Mouse (Mus musculus) CH12.LX (cell line): ENCODE measurements around the gene Iqschfp. TPM values are rescaled to one million over a fixed set of nuclear protein-coding genes. Genes with fewer than 3 reads are reported as not detected.

ENCODE experiments used
- DNase-seq: peaks from one replicate; pipeline ENCODE4 v3.0.0-alpha.2; 2013; ENCODE audit errors: extremely low read depth
- H3K27ac ChIP-seq: 2 replicates; pipeline ENCODE4 v1.5.1; 2012; ENCODE audit warnings: low read depth, mild to moderate bottlenecking, control low read depth, moderate library complexity; ENCODE audit not compliant: insufficient read depth
- H3K27me3 ChIP-seq: replicated peaks from 2 replicates; pipeline ENCODE3; 2012; ENCODE audit warnings: inconsistent platforms
- H3K36me3 ChIP-seq, 2 experiments: replicated peaks in 1 of 2; 2 replicates each; pipeline versions ENCODE3 to v1.6.1; 2012; ENCODE audit warnings: inconsistent platforms in 1 of 2, low read length in 1 of 2, mild to moderate bottlenecking in 1 of 2, mixed read lengths in 1 of 2, moderate library complexity in 1 of 2; ENCODE audit not compliant: control insufficient read depth in 1 of 2, insufficient read depth in 1 of 2
- H3K4me1 ChIP-seq, 2 experiments: 2 replicates each; pipeline ENCODE4 v1.6.1; 2012; ENCODE audit warnings: inconsistent platforms in 1 of 2, moderate library complexity in 1 of 2; ENCODE audit not compliant: insufficient read depth in 2 of 2, control insufficient read depth in 1 of 2
- H3K4me2 ChIP-seq: 2 replicates; pipeline ENCODE4 v1.6.1; 2012; ENCODE audit warnings: low read depth, mild to moderate bottlenecking, control low read depth; ENCODE audit not compliant: poor library complexity, insufficient read depth, severe bottlenecking
- H3K4me3 ChIP-seq, 3 experiments: fragments of 150-350 bp in 1 of 3; sonication (generic) in 1 of 3; replicated peaks in 1 of 3; 2 replicates each; pipeline versions ENCODE3 to v1.5.1; 2011 to 2012; ENCODE audit warnings: low read depth in 2 of 3, low read length in 2 of 3, mild to moderate bottlenecking in 2 of 3, moderate library complexity in 2 of 3, control low read depth in 1 of 3, improper control_type of control experiment in 1 of 3, inconsistent platforms in 1 of 3, mixed read lengths in 1 of 3; ENCODE audit not compliant: poor library complexity in 1 of 3
- H3K79me2 ChIP-seq: replicated peaks from 2 replicates; pipeline ENCODE4 v1.6.1; 2012; ENCODE audit warnings: mild to moderate bottlenecking, moderate library complexity; ENCODE audit not compliant: control insufficient read depth, poor library complexity, insufficient read depth, severe bottlenecking; ENCODE audit errors: extremely low read depth
- H3K9ac ChIP-seq: 2 replicates; pipeline ENCODE4 v1.6.1; 2012; ENCODE audit warnings: low read depth, mild to moderate bottlenecking, control low read depth, moderate library complexity; ENCODE audit not compliant: insufficient read depth
- H3K9me3 ChIP-seq: replicated peaks from 2 replicates; pipeline ENCODE3; 2012; ENCODE audit warnings: low read length, inconsistent platforms, mixed read lengths
- CHD1 ChIP-seq: IDR thresholded peaks from 2 replicates; pipeline ENCODE4 v1.6.1; 2012; ENCODE audit warnings: low read depth, low read length, improper control_type of control experiment, inconsistent platforms
- CHD2 ChIP-seq: IDR thresholded peaks from 2 replicates; pipeline ENCODE4 v1.6.1; 2011; ENCODE audit warnings: low read length, improper control_type of control experiment
- ELF1 ChIP-seq: IDR thresholded peaks from 2 replicates; pipeline ENCODE4 v1.6.1; 2014; ENCODE audit warnings: low read depth, mild to moderate bottlenecking, inconsistent platforms, low read length, improper control_type of control experiment
- EP300 ChIP-seq: IDR thresholded peaks from 2 replicates; pipeline ENCODE4 v1.6.1; 2011; ENCODE audit warnings: low read length, improper control_type of control experiment
- ETS1 ChIP-seq: conservative IDR thresholded peaks from 2 replicates; pipeline ENCODE4 v1.6.1; 2012; ENCODE audit warnings: low read depth, mild to moderate bottlenecking, inconsistent platforms, low read length, improper control_type of control experiment, moderate library complexity
- JUN ChIP-seq: IDR thresholded peaks from 2 replicates; pipeline ENCODE4 v1.6.1; 2011; ENCODE audit warnings: low read depth, mild to moderate bottlenecking, low read length, improper control_type of control experiment, moderate library complexity; ENCODE audit not compliant: insufficient read depth
- KAT2A ChIP-seq: IDR thresholded peaks from 2 replicates; pipeline ENCODE4 v1.6.1; 2012; ENCODE audit warnings: low read length, improper control_type of control experiment, inconsistent platforms; ENCODE audit not compliant: insufficient replicate concordance
- MAFK ChIP-seq: IDR thresholded peaks from 2 replicates; pipeline ENCODE4 v1.6.1; 2011; ENCODE audit warnings: low read length, improper control_type of control experiment; ENCODE audit not compliant: insufficient replicate concordance
- MAX ChIP-seq: IDR thresholded peaks from 2 replicates; pipeline ENCODE4 v1.6.1; 2011; ENCODE audit warnings: low read length, improper control_type of control experiment
- MYC ChIP-seq: IDR thresholded peaks from 2 replicates; pipeline ENCODE4 v1.6.1; 2011; ENCODE audit warnings: low read depth, mild to moderate bottlenecking, improper control_type of control experiment, low read length
- NELFE ChIP-seq: IDR thresholded peaks from 2 replicates; pipeline ENCODE4 v1.6.1; 2011; ENCODE audit warnings: low read depth, low read length, improper control_type of control experiment
- NRF1 ChIP-seq: IDR thresholded peaks from 2 replicates; pipeline ENCODE4 v1.6.1; 2014; ENCODE audit warnings: low read depth, mild to moderate bottlenecking, inconsistent platforms, low read length, improper control_type of control experiment, moderate library complexity
- PAX5 ChIP-seq: IDR thresholded peaks from 2 replicates; pipeline ENCODE4 v1.6.1; 2012; ENCODE audit warnings: low read length, inconsistent platforms, mixed read lengths
- POLR2A ChIP-seq: IDR thresholded peaks from 2 replicates; pipeline ENCODE4 v1.6.1; 2011; ENCODE audit warnings: low read depth, mild to moderate bottlenecking, improper control_type of control experiment, low read length
- POLR2AphosphoS2 ChIP-seq: IDR thresholded peaks from 2 replicates; pipeline ENCODE4 v1.6.1; 2011; ENCODE audit warnings: low read depth, low read length, improper control_type of control experiment
- RAD21 ChIP-seq: IDR thresholded peaks from 2 replicates; pipeline ENCODE4 v1.6.1; 2011; ENCODE audit warnings: low read depth, mild to moderate bottlenecking, low read length, improper control_type of control experiment, moderate library complexity
- RCOR1 ChIP-seq: conservative IDR thresholded peaks from 2 replicates; pipeline ENCODE4 v1.6.1; 2012; ENCODE audit warnings: low read depth, mild to moderate bottlenecking, inconsistent platforms, low read length, improper control_type of control experiment
- UBTF ChIP-seq: IDR thresholded peaks from 2 replicates; pipeline ENCODE4 v1.6.1; 2012; ENCODE audit warnings: low read depth, mild to moderate bottlenecking, inconsistent platforms, low read length, improper control_type of control experiment, moderate library complexity
- USF1 ChIP-seq: IDR thresholded peaks from 2 replicates; pipeline ENCODE4 v1.6.1; 2014; ENCODE audit warnings: low read depth, mild to moderate bottlenecking, inconsistent platforms, low read length, improper control_type of control experiment
- USF2 ChIP-seq: conservative IDR thresholded peaks from 2 replicates; pipeline ENCODE4 v1.6.1; 2011; ENCODE audit warnings: low read depth, low read length, improper control_type of control experiment
- ZC3H11A ChIP-seq: IDR thresholded peaks from 2 replicates; pipeline ENCODE4 v1.6.1; 2012; ENCODE audit warnings: low read depth, mild to moderate bottlenecking, inconsistent platforms, low read length, improper control_type of control experiment
- ZMIZ1 ChIP-seq: IDR thresholded peaks from 2 replicates; pipeline ENCODE4 v1.6.1; 2012; ENCODE audit warnings: low read depth, mild to moderate bottlenecking, inconsistent platforms, low read length, improper control_type of control experiment
- dilution Hi-C: fragments of 300-500 bp; cut with MboI; formaldehyde crosslinking; loops from 2 replicates; pipeline ENCODE4 v1.14.3; 2020; ENCODE audit warnings: low sequenced_read_pairs; ENCODE audit not compliant: extremely low pct_unique_long_range_greater_than_20kb, extremely low pct_ligation_motif_present
- in situ Hi-C: fragments of 300-500 bp; cut with MboI; formaldehyde crosslinking; loops from 3 replicates; pipeline ENCODE4 v1.14.3; 2019; ENCODE audit warnings: low sequenced_read_pairs, low pct_ligation_motif_present, low pct_unique_long_range_greater_than_20kb, mixed read lengths
- polyA plus RNA-seq: library from polyadenylated mRNA; unstranded; fragments of >175 nt; gene quantifications from 2 replicates; pipeline ENCODE4 v1.2.1, GENCODE M21; 2012; ENCODE audit warnings: low read depth; ENCODE audit not compliant: insufficient read length
- total RNA-seq, 2 experiments: library from RNA; depleted of rRNA; stranded (reverse); fragments of 300-350 nt in 1 of 2; fragments of >200 nt in 1 of 2; gene quantifications; 2 replicates each; pipeline ENCODE4 v1.2.3; 2012 to 2014

The Iqschfp gene
- total and polyA plus RNA-seq, 3 experiments = 0.13 to 0.25 TPM; not detected in 1

DNA sequence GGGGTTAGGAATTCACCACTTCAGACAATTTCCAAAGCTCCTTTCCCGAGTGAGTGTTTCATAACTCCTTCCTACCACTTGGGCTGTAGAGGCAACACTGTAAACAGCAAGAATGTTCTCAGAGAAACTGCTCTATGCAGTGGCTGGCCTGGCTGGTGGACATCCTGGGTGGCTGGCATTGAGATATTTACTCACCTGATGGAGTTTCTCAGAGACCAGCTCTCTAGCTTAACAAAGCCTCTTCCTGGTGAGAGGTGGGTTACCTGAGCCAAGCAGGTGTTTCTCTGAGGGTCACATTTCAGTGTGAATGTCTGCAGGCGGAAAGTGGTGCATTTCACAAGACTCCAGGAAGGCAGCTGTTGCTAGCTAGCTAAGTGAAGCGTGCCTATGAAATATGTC, 681.2 kb downstream of the Iqschfp start:
- H3K9ac ChIP-seq = no peak overlapping the region
- dilution Hi-C loops = no loop called here
- H3K27me3 ChIP-seq = no peaks in the 10 kb centered on the region
- H3K79me2 ChIP-seq = no peaks in the 10 kb centered on the region
- no peaks in the 10 kb centered on the region; a peak in 1 of 4 replicates for H3K4me1 ChIP-seq
- no peaks in the 10 kb centered on the region for H3K9me3 ChIP-seq
- in situ Hi-C loops = no loop called here
- no peak overlapping the region for H3K4me2 ChIP-seq
- H3K36me3 ChIP-seq = no peaks in the 10 kb centered on the region
- no peak for DNase-seq
- no peak for TF ChIP-seq UBTF
- TF ChIP-seq RCOR1 = no peak
- TF ChIP-seq CHD2 = no peak
- TF ChIP-seq MYC = no peak
- TF ChIP-seq JUN = no peak
- no peak for TF ChIP-seq ETS1
- no peak for TF ChIP-seq MAX
- TF ChIP-seq ZMIZ1 = no peak
- no peak for TF ChIP-seq MAFK
- no peak for TF ChIP-seq USF2
- TF ChIP-seq KAT2A = no peak
- no peak overlapping the region for H3K27ac ChIP-seq
- H3K4me3 ChIP-seq = no peak overlapping the region

GRCm38 (mm10) chr3:68574097-68574496, 682.1 kb downstream of the Iqschfp start:
- TF ChIP-seq POLR2A (no peak), MAX (no peak), ZC3H11A (no peak), CHD1 (no peak), PAX5 (no peak), ETS1 (no peak), MYC (no peak), NRF1 (no peak), CHD2 (no peak), JUN (no peak), USF2 (no peak), EP300 (no peak), KAT2A (no peak), RCOR1 (no peak), USF1 (no peak), RAD21 (no peak), POLR2AphosphoS2 (no peak), ELF1 (no peak), NELFE (no peak)
- H3K9me3 ChIP-seq = no peaks in the 10 kb centered on the region
- H3K4me1 ChIP-seq = no peaks in the 10 kb centered on the region; a peak in 1 of 4 replicates
- no peaks in the 10 kb centered on the region for H3K27me3 ChIP-seq
- H3K9ac ChIP-seq = no peak overlapping the region
- H3K36me3 ChIP-seq = no peaks in the 10 kb centered on the region
- H3K79me2 ChIP-seq = no peaks in the 10 kb centered on the region
- H3K27ac ChIP-seq = no peak overlapping the region
- DNase-seq = no peak
- in situ Hi-C loops (no loop called here), dilution Hi-C loops (no loop called here)
- no peak overlapping the region for H3K4me2 ChIP-seq
- no peak overlapping the region for H3K4me3 ChIP-seq
